Mouse (Mus musculus): ENCODE measurements around the gene Cpn1.
A peak's percentile ranks its signal among the peaks of the same experiment; 100 is the strongest.

The Cpn1 gene

GRCm38 (mm10) chr19:43938355-43938754, 48.0 kb downstream of the Cpn1 start:
- no peak for DNase-seq

- DNase-seq, result no peak
These were observed 55.4 kb downstream of the Cpn1 start for GRCm38 (mm10) chr19:43930926-43931325.

GRCm38 (mm10) chr19:43930366-43930765, 56.0 kb downstream of the Cpn1 start:
- no peak for DNase-seq

GRCm38 (mm10) chr19:43929869-43930268, 56.5 kb downstream of the Cpn1 start:
- no peak for DNase-seq

GRCm38 (mm10) chr19:43927967-43928366, 58.4 kb downstream of the Cpn1 start:
- DNase-seq, result no peak

GRCm38 (mm10) chr19:43927057-43927456, 59.3 kb downstream of the Cpn1 start:
- DNase-seq, result no peak

GRCm38 (mm10) chr19:43926141-43926987, 60.0 kb downstream of the Cpn1 start:
- no peak for DNase-seq

- no peak for DNase-seq
These were observed 62.0 kb downstream of the Cpn1 start for GRCm38 (mm10) chr19:43924361-43924760.

- DNase-seq, result no peak
These were observed 63.4 kb downstream of the Cpn1 start for GRCm38 (mm10) chr19:43922963-43923362.

GRCm38 (mm10) chr19:43921410-43921809, 64.9 kb downstream of the Cpn1 start:
- no peak for DNase-seq

- DNase-seq, result no peak
These were observed 65.7 kb downstream of the Cpn1 start for GRCm38 (mm10) chr19:43920453-43921300.

- no peak for DNase-seq
These were observed 66.5 kb downstream of the Cpn1 start for GRCm38 (mm10) chr19:43919841-43920240.

- no peak for DNase-seq
These were observed 67.5 kb downstream of the Cpn1 start for GRCm38 (mm10) chr19:43918834-43919233.

- DNase-seq, result no peak
These were observed 68.6 kb downstream of the Cpn1 start for GRCm38 (mm10) chr19:43917763-43918162.

- DNase-seq, result no peak
These were observed 69.0 kb downstream of the Cpn1 start for GRCm38 (mm10) chr19:43917406-43917691.

GRCm38 (mm10) chr19:43916586-43917405, 69.6 kb downstream of the Cpn1 start:
- peak; percentile 18 for DNase-seq

GRCm38 (mm10) chr19:43915431-43915830, 70.9 kb downstream of the Cpn1 start:
- no peak for DNase-seq

GRCm38 (mm10) chr19:43914986-43915385, 71.4 kb downstream of the Cpn1 start:
- DNase-seq, result no peak

GRCm38 (mm10) chr19:43912775-43913486, 73.4 kb downstream of the Cpn1 start:
- DNase-seq, result no peak

GRCm38 (mm10) chr19:43906492-43906891, 79.9 kb downstream of the Cpn1 start:
- no peak for DNase-seq

Measured in thymus, postnatal 14 days (tissue).